Comparison of ENCODE assay signal across 27 mouse cellular contexts in the genomic region with DNA sequence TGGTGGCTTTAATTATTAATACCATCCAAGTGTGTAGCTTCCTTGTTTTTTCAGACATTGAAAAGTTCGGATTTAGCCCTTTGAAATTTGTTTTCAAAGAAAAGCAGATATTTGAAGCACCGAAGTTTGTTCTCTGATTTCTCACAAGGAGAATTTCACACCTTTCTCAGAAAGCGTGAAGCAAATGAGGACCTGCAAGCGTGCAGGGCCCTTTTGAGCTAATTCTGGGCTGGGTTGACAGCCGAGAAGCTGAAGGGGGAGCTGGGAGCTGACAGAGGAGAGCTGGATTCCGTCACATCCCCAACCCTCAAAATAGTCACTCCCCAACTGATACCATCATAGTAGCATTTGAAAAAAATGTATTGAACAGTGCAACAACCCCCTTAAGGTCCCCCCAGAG. TPM values are rescaled to one million over a fixed set of nuclear protein-coding genes. Genes with fewer than 3 reads are reported as not detected.
"Had no signal": no experiment of that assay in that cellular context is flagged by ENCODE, and none has a peak within 500 bp of the region (broad histone marks: within the 10 kb centered on the region; RNA-seq: fewer than 3 reads in every experiment).

No protein-coding gene starts in this region.

- H3K27ac ChIP-seq: gastrocnemius, adult 2 months; heart, embryonic 10.5 days; hindbrain, embryonic 10.5 days; hindbrain, embryonic 12.5 days; hindbrain, embryonic 14.5 days; intestine, embryonic 15.5 days; layer of hippocampus, adult 2 months; limb, embryonic 13.5 days; limb, embryonic 15.5 days; liver, embryonic 12.5 days had no signal

- DNase-seq: gastrocnemius, adult 2 months; gastrocnemius, postnatal 10 days; gastrocnemius, postnatal 25 days; heart, adult 18-20 months; heart, postnatal 10 days; heart, postnatal 4 days; kidney, adult 18-20 months; kidney, adult 8-10 months; kidney, postnatal 10 days; kidney, postnatal 25 days; kidney, postnatal 4 days; layer of hippocampus, postnatal 36 days; left cerebral cortex, postnatal 4 days had no signal

- H3K27me3 ChIP-seq: heart, embryonic 12.5 days; hindbrain, embryonic 12.5 days; intestine, embryonic 15.5 days; limb, embryonic 13.5 days; limb, embryonic 15.5 days; liver, embryonic 12.5 days had no signal

- H3K9me3 ChIP-seq: intestine, embryonic 15.5 days; limb, embryonic 13.5 days; limb, embryonic 15.5 days; liver, embryonic 12.5 days had no signal

- H3K4me3 ChIP-seq: gastrocnemius, adult 2 months; heart, embryonic 10.5 days; heart, embryonic 12.5 days; hindbrain, embryonic 10.5 days; hindbrain, embryonic 12.5 days; intestine, embryonic 15.5 days; layer of hippocampus, adult 2 months; limb, embryonic 13.5 days; limb, embryonic 15.5 days; liver, embryonic 12.5 days had no signal

- H3K9ac ChIP-seq: heart, embryonic 12.5 days; hindbrain, embryonic 12.5 days; hindbrain, embryonic 14.5 days; intestine, embryonic 15.5 days; limb, embryonic 13.5 days; limb, embryonic 15.5 days; liver, embryonic 12.5 days had no signal

- H3K4me1 ChIP-seq: heart, embryonic 10.5 days; heart, embryonic 12.5 days; hindbrain, embryonic 10.5 days; hindbrain, embryonic 12.5 days; intestine, embryonic 15.5 days; limb, embryonic 13.5 days; limb, embryonic 15.5 days; liver, embryonic 12.5 days had no signal

- H3K4me2 ChIP-seq: heart, embryonic 12.5 days; hindbrain, embryonic 12.5 days; hindbrain, embryonic 14.5 days; intestine, embryonic 15.5 days; limb, embryonic 13.5 days; limb, embryonic 15.5 days; liver, embryonic 12.5 days had no signal

- ATAC-seq: hindbrain, embryonic 16.5 days; inflammation-experienced regulatory T-cells, adult 6 months; intestine, embryonic 15.5 days; intestine, postnatal 0 days; liver, embryonic 12.5 days had no signal

- H3K36me3 ChIP-seq: heart, embryonic 10.5 days; heart, embryonic 12.5 days; hindbrain, embryonic 10.5 days; hindbrain, embryonic 12.5 days; intestine, embryonic 15.5 days; limb, embryonic 13.5 days; limb, embryonic 15.5 days; liver, embryonic 12.5 days had no signal

RNA-seq across cellular contexts. Expression of a gene that starts 34.8 kb away (rescaled TPM):
- polyA plus RNA-seq: heart, embryonic 14.5 days; inflammation-experienced regulatory T-cells, adult 6 months had no signal
